Mouse (Mus musculus) mouse trophoblast stem cell (cell line): ENCODE data around the gene Parp9.
"Not testable (repeated sequence)": the region's sequence is repeated elsewhere in the genome, so short reads cannot be mapped to it uniquely, and the experiment has no call there.

ENCODE experiments used
- in situ Hi-C, 2 experiments: fragments of 300-500 bp; cut with MseI, MboI; formaldehyde crosslinking; loops; 2 replicates in 1 of 2; 3 replicates in 1 of 2; pipeline ENCODE4 v1.15.1; 2025

Gene Parp9

DNA sequence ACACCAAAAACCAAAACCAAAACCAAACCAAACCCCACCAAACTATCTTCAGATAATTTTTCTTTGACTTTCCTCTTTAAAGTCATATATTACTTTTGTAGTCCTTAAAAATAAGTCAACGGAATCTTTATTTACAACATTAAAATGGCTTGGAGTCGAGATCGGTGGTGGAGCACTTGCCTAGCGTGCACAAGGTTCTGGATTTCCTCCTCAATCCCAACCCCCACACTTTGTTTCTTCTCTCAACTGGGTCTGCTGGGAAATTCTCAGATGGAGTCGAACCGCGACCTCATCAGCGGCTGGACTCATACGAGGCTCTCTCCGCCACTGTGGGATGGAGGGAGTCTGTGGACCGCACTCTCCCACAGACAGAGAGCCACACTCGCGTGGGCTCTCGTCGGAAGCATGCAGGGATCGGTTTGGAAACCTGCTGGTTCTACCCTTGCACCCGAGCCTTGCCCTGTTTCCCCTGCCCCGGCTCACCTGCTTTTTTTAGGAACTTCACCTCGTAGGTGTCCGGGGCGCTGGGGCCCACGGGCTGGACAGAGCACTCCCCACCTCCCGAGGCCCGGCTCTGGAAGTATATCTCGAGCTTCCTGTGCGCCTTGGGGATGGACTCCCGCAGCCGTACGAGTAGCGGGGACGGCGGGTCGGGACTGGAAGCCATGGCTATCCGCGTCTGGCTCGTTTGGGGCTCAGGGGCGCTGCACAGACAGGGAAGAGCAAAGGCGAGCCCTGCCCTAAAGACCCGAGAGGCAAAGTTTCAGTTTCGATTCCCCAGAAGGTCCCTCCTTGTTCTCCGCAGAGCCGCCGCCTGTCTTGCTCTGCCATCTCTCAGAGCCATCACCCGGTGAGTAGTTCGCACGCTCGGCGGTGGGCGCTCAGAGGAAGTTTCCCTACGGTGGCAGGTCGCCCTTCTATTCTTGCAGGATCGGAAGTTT, at the start of gene Parp9, which contains the start of gene Dtx3l:
Gene Parp9 (plus strand): TSS at position 260 of the 941 bp plus-strand sequence.
Gene Dtx3l (minus strand): TSS at position 941 of the 941 bp plus-strand sequence.
- in situ Hi-C loops = loop anchor here in 1 of 2 experiments (10.0 kb wide), 1 partner anchor 64 kb away; the partner anchor contains the start of gene Parp14

GRCm38 (mm10) chr16:35888910-35889309, 49.4 kb upstream of the Parp9 start:
- in situ Hi-C loops = no loop called here

DNA sequence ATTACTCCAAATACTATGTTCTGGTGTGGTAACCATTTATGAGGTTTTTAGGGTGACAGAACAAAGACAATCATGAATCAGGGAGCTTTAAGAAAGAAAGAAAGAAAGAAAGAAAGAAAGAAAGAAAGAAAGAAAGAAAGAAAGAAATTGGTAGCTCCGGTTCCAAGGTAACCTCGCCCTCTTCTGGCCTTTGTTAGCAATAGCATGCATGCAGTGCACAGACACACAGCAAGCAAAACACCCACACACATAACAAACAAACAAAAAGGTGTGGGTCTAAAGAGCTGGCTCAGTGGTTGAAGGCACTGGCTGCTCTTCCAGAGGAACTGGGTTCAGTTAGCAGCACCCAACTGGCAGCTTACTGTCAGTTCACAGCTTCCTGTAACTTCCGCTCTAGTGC, 47.6 kb upstream of the Parp9 start:
- in situ Hi-C loops = no loop called here

GRCm38 (mm10) chr16:35891603-35892002, 46.7 kb upstream of the Parp9 start:
- in situ Hi-C loops = not testable (repeated sequence)

- in situ Hi-C loops = no loop called here
These were observed 43.3 kb upstream of the Parp9 start for GRCm38 (mm10) chr16:35894997-35895396.

GRCm38 (mm10) chr16:35900541-35900940, 37.7 kb upstream of the Parp9 start:
- in situ Hi-C loops = no loop called here

DNA sequence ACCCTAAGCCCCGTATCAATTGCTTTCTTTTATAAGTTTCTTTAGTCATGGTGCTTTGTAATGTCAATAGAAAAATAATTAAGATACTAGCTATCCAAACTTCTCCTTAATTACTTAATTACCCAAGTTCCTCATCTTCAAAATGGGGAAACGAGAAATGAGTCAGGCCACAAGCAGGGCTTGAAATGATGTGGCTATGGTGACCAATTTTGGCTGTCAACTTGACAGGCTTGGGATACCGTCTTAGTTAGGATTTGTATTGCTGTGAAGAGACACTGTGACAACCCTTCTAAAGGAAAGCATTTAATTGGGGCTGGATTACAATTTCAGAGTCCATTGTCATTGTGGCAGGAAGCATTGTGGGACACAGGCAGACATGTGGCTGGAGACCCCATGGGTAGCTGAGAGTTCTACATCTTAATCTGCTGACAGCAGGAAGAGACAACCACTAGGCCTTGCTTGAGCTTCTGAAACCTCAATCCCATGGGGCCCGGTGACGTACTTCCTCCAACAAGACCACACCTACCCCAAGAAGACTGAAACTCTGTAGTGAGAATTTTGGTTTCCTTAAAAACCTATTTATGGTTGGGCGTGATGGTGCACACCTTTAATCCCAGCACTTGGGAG, 35.1 kb upstream of the Parp9 start:
- in situ Hi-C loops = no loop called here

- in situ Hi-C loops = no loop called here
These were observed 34.0 kb upstream of the Parp9 start for GRCm38 (mm10) chr16:35904121-35904736.

- in situ Hi-C loops = no loop called here
These were observed 32.9 kb upstream of the Parp9 start for GRCm38 (mm10) chr16:35905355-35905754.

- in situ Hi-C loops = no loop called here
These were observed 32.3 kb upstream of the Parp9 start for GRCm38 (mm10) chr16:35905819-35906485.

DNA sequence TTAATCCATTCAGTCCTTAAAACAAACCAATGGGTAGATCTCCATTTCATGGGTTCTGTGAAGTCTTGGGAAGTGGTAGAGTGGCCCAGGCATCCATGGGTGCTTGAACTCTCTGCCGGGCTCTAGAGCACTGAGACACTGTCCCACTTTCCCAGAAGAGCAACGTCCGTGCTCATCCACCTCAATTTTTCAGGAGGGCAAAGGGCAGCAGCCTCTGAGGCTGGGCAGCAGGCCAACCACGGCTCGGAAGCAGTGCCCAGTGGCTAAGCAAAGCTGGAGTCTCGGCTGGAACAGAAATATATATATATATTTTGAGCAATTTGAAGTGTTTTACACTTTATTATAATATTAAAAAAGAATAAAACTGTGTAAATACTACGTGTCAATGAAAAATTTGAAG, 31.4 kb upstream of the Parp9 start:
- in situ Hi-C loops = no loop called here

- in situ Hi-C loops = no loop called here
These were observed 30.7 kb upstream of the Parp9 start for GRCm38 (mm10) chr16:35907432-35908201.

GRCm38 (mm10) chr16:35911449-35911848, 26.8 kb upstream of the Parp9 start:
- in situ Hi-C loops = no loop called here

DNA sequence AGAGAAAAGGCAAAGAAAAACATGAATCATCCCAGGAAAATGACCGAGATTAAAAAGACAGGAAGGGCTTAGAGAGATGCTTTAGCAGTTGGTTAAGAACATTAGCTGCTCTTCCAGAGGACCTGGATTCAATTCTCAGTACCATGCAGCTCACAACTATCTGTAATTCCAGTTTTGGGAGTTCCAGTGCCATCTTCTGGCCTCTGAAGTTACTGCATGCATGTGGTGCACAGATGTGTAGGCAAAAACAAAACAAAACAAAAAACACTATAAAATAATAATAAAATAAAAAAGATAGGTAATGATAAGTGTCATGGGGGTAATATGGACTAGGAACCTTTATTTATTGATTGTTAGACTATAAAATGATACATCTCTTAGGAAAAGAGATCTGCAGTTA, 24.7 kb upstream of the Parp9 start:
- in situ Hi-C loops = no loop called here

- in situ Hi-C loops = no loop called here
These were observed 24.0 kb upstream of the Parp9 start for GRCm38 (mm10) chr16:35914301-35914700.

- in situ Hi-C loops = no loop called here
These were observed 19.3 kb upstream of the Parp9 start for GRCm38 (mm10) chr16:35918721-35919543.

DNA sequence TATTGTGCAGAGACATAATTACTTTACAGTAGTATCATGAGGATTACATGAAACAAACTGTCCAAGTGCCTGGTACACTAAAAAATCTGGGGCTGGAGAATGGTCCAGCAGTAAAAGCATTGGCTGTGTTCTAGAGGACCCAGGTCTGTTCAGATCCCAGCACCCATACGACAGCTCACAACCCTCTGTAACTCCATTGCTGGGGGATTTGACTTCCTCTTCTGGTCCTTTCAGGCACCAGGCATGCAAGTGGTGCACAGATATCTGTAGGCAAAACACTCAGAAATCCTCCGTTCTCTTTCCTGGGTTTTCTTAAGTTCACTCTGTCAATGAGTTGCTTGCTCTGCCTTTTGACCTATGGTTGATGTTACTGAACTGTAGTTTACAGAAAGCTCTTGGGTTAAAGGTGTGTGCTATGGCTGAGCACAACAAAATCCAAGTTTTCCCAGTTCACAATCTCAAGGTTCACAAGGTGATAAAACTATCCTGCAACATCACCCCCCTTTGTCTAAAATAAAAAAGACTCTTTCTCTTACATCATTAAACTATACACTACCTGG, 16.5 kb upstream of the Parp9 start:
- in situ Hi-C loops = no loop called here

GRCm38 (mm10) chr16:35922301-35922895, 15.9 kb upstream of the Parp9 start:
- in situ Hi-C loops = no loop called here

GRCm38 (mm10) chr16:35923546-35924198, 14.6 kb upstream of the Parp9 start:
- in situ Hi-C loops = no loop called here
